Mouse (Mus musculus) embryo, embryonic 9.5 days (tissue): ENCODE measurements at regions not wholly inside any gene's neighbourhood (a gene's known extent, or its start where the extent isn't known, plus 50 kb on each side); places are given as distances from the start of the nearest gene placed in this dataset.

Experiments
- DNase-seq: peaks from one replicate; pipeline ENCODE4 v3.0.0-alpha.2; 2017; ENCODE audit errors: extremely low spot score

GRCm38 (mm10) chr11:63573271-63573670 is 348.8 kb downstream of the Hs3st3b1 start:
- no peak for DNase-seq

GRCm38 (mm10) chr11:63583321-63583720 is 338.8 kb downstream of the Hs3st3b1 start:
- no peak for DNase-seq

- no peak for DNase-seq
Measured at GRCm38 (mm10) chr11:63585216-63585869, 336.7 kb downstream of the Hs3st3b1 start.

- DNase-seq: no peak
Measured at GRCm38 (mm10) chr11:63620220-63620619, 301.9 kb downstream of the Hs3st3b1 start.

GRCm38 (mm10) chr11:63630336-63630735 is 291.8 kb downstream of the Hs3st3b1 start:
- no peak for DNase-seq

- no peak for DNase-seq
Measured at GRCm38 (mm10) chr11:63657057-63657456, 265.0 kb downstream of the Hs3st3b1 start.

GRCm38 (mm10) chr11:63665268-63665934 is 256.7 kb downstream of the Hs3st3b1 start:
- no peak for DNase-seq

- no peak for DNase-seq
Measured at GRCm38 (mm10) chr11:63670477-63670876, 251.6 kb downstream of the Hs3st3b1 start.

GRCm38 (mm10) chr11:63671816-63672215 is 250.3 kb downstream of the Hs3st3b1 start:
- DNase-seq: no peak

GRCm38 (mm10) chr11:63677921-63678320 is 244.2 kb downstream of the Hs3st3b1 start:
- no peak for DNase-seq

GRCm38 (mm10) chr11:63678382-63678905 is 243.6 kb downstream of the Hs3st3b1 start:
- DNase-seq: no peak

- no peak for DNase-seq
Measured at GRCm38 (mm10) chr11:63679491-63679890, 242.6 kb downstream of the Hs3st3b1 start.

GRCm38 (mm10) chr11:63684228-63684980 is 237.7 kb downstream of the Hs3st3b1 start:
- no peak for DNase-seq

GRCm38 (mm10) chr11:63691041-63691440 is 231.0 kb downstream of the Hs3st3b1 start:
- DNase-seq: no peak

GRCm38 (mm10) chr11:63704995-63705580 is 217.0 kb downstream of the Hs3st3b1 start:
- no peak for DNase-seq

- no peak for DNase-seq
Measured at GRCm38 (mm10) chr11:63706057-63706456, 216.0 kb downstream of the Hs3st3b1 start.

- DNase-seq: no peak
Measured at GRCm38 (mm10) chr11:63707093-63707492, 215.0 kb downstream of the Hs3st3b1 start.

GRCm38 (mm10) chr11:63708412-63708811 is 213.7 kb downstream of the Hs3st3b1 start:
- no peak for DNase-seq

GRCm38 (mm10) chr11:63712053-63712864 is 209.8 kb downstream of the Hs3st3b1 start:
- no peak for DNase-seq

- no peak for DNase-seq
Measured at GRCm38 (mm10) chr11:63722261-63722660, 199.8 kb downstream of the Hs3st3b1 start.

GRCm38 (mm10) chr11:63730880-63731279 is 191.2 kb downstream of the Hs3st3b1 start:
- no peak for DNase-seq
